Mouse (Mus musculus): ENCODE data around the gene Ostn.

GRCm38 (mm10) chr16:27376556-27376955 lies 69.3 kb downstream of the Ostn start:
- TF ChIP-seq CTCF (IDR thresholded peaks at IDR 0.05; ENCODE audit: extremely low read depth, insufficient read length, insufficient replicate concordance, low read depth, low read length): no peak
- no peak for TF ChIP-seq POLR2A (IDR thresholded peaks at IDR 0.05; ENCODE audit: low read depth, low read length)
